Mouse (Mus musculus): Measurements from ENCODE around the gene Atm. TPM values are rescaled to one million over a fixed set of nuclear protein-coding genes. Genes with fewer than 3 reads are reported as not detected.

The Atm gene
- polyA plus RNA-seq, 1 experiment, result 1.9 TPM

DNA sequence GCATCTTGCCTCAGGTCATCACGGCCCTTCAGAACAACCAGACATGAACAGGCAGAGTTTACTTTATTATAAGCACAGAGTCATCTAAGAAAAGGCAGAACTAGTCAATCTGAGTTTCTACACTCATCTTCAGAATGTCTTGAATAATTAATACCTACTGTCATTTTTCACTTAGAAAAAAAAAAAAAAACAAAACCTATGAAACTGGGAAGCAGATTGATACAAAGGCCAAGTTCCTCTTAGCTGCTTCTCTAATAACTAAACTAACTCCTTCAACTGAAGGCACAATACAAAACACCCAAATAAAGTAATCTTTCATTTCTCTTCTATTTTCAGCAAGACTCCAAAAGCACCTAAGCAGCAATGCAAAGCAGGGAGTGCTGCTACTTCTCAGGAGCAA, 85.9 kb downstream of the Atm start:
- H3K27ac ChIP-seq (ENCODE audit: control insufficient read depth, insufficient read depth, low read depth, low read length), result no peak overlapping the region
- no peaks in the 10 kb centered on the region for H3K36me3 ChIP-seq (ENCODE audit: control insufficient read depth, insufficient read depth, low read length)
- TF ChIP-seq POLR2A (IDR thresholded peaks at IDR 0.05; ENCODE audit: control insufficient read depth, low read depth, low read length) (no peak), CTCF (IDR thresholded peaks at IDR 0.05; ENCODE audit: control insufficient read depth, insufficient read depth, insufficient replicate concordance, low read depth, low read length) (no peak)
- no peak overlapping the region for H3K4me3 ChIP-seq (ENCODE audit: control insufficient read depth, low read depth, low read length)
- H3K4me1 ChIP-seq (ENCODE audit: control insufficient read depth, insufficient read depth, low read length), result no peaks in the 10 kb centered on the region
- no peaks in the 10 kb centered on the region for H3K27me3 ChIP-seq (ENCODE audit: control insufficient read depth, insufficient read depth, low read length)

DNA sequence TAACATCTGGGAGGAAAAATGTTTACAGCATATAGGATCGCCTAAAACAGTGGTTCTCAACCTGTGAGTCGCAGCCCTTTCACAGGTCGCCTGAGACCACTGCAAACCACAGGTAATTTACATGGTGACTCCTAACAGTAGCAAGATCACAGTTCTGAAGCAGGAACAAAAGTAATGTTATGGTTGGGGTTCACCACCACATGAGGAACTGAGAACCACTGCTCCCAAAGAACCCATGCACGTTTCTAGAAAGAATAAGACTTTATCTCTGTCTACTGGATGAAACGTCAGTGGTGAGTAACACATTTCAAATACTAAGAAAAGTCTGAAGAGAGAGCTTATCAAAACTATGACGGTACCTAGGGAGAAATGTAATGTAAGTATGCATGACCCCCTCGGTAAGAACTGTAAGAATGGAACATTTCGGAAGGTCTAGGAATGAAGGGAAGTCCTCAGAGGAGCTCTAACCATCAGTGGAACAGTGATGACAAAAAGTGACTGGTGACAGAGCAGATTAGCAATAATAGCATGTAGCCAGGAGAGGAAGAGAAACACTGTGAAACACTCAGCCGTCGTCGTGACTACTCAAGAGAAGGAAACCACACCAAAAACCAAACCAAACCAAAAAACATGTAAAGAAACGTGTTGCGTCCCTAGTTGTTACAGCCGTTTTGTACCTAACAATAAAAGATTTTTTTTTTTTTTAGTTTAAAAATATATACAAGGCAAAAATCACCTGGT, 100.5 kb downstream of the Atm start:
- no peak for TF ChIP-seq POLR2A (IDR thresholded peaks at IDR 0.05; ENCODE audit: control insufficient read depth, low read depth, low read length)
- TF ChIP-seq CTCF (IDR thresholded peaks at IDR 0.05; ENCODE audit: control insufficient read depth, insufficient read depth, insufficient replicate concordance, low read depth, low read length), result no peak

DNA sequence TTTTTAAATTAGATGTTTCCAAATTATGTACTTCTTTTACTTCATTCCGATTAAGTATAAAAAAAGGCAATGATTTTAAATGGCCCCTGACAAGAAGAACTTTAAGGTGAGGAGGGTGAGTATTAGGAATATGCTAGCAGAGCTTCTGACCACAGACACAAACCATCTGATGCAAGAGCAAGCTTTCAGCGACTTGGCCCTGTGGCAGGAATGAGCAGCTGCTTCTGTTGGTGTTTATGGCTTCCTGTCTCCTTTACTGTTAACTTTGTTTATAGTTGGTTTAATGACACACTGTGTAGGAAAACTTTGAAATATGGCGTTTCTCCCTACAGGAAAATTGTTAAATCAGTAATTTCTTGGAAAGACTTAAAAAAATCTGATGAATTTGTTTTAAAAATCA, 108.9 kb downstream of the Atm start:
- TF ChIP-seq CTCF (IDR thresholded peaks at IDR 0.05; ENCODE audit: control insufficient read depth, insufficient read depth, insufficient replicate concordance, low read depth, low read length), result no peak
- TF ChIP-seq POLR2A (IDR thresholded peaks at IDR 0.05; ENCODE audit: control insufficient read depth, low read depth, low read length), result no peak
- Histone ChIP-seq H3K27me3 (ENCODE audit: control insufficient read depth, insufficient read depth, low read length) (no peaks in the 10 kb centered on the region), H3K4me3 (ENCODE audit: control insufficient read depth, low read depth, low read length) (no peak overlapping the region), H3K27ac (ENCODE audit: control insufficient read depth, insufficient read depth, low read depth, low read length) (no peak overlapping the region), H3K36me3 (ENCODE audit: control insufficient read depth, insufficient read depth, low read length) (no peaks in the 10 kb centered on the region), H3K4me1 (ENCODE audit: control insufficient read depth, insufficient read depth, low read length) (no peaks in the 10 kb centered on the region)

More for the DNA sequence above, 100.5 kb downstream of the Atm start:
- H3K4me1 ChIP-seq (ENCODE audit: control insufficient read depth, insufficient read depth, low read length), result no peaks in the 10 kb centered on the region
- H3K4me3 ChIP-seq (ENCODE audit: control insufficient read depth, low read depth, low read length), result no peak overlapping the region
- no peaks in the 10 kb centered on the region for H3K27me3 ChIP-seq (ENCODE audit: control insufficient read depth, insufficient read depth, low read length)
- H3K27ac ChIP-seq (ENCODE audit: control insufficient read depth, insufficient read depth, low read depth, low read length), result no peak overlapping the region
- no peaks in the 10 kb centered on the region for H3K36me3 ChIP-seq (ENCODE audit: control insufficient read depth, insufficient read depth, low read length)

DNA sequence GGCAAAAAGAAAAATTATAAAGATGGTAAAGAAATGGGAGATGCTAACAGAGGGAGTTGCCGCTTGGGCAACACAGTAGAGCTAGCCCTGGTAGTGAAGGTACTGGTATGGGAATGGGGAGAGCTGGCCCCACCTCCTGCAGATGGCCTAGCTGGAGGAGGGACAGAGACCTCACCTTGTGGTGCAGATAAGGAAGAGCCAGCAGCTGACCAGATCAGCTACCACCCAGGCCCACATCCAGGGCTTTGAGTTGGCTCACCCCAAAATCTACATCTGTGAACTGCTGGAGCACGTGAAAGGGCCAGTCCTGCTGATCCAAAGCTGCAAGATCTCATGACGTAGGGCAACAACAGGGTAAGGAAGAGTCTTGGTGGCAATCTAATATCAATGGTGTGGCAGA, 109.8 kb downstream of the Atm start:
- TF ChIP-seq CTCF (IDR thresholded peaks at IDR 0.05; ENCODE audit: control insufficient read depth, insufficient read depth, insufficient replicate concordance, low read depth, low read length) (no peak), POLR2A (IDR thresholded peaks at IDR 0.05; ENCODE audit: control insufficient read depth, low read depth, low read length) (no peak)
- no peak overlapping the region for H3K4me3 ChIP-seq (ENCODE audit: control insufficient read depth, low read depth, low read length)
- no peaks in the 10 kb centered on the region for H3K4me1 ChIP-seq (ENCODE audit: control insufficient read depth, insufficient read depth, low read length)
- H3K27me3 ChIP-seq (ENCODE audit: control insufficient read depth, insufficient read depth, low read length), result no peaks in the 10 kb centered on the region
- no peak overlapping the region for H3K27ac ChIP-seq (ENCODE audit: control insufficient read depth, insufficient read depth, low read depth, low read length)
- H3K36me3 ChIP-seq (ENCODE audit: control insufficient read depth, insufficient read depth, low read length), result no peaks in the 10 kb centered on the region

DNA sequence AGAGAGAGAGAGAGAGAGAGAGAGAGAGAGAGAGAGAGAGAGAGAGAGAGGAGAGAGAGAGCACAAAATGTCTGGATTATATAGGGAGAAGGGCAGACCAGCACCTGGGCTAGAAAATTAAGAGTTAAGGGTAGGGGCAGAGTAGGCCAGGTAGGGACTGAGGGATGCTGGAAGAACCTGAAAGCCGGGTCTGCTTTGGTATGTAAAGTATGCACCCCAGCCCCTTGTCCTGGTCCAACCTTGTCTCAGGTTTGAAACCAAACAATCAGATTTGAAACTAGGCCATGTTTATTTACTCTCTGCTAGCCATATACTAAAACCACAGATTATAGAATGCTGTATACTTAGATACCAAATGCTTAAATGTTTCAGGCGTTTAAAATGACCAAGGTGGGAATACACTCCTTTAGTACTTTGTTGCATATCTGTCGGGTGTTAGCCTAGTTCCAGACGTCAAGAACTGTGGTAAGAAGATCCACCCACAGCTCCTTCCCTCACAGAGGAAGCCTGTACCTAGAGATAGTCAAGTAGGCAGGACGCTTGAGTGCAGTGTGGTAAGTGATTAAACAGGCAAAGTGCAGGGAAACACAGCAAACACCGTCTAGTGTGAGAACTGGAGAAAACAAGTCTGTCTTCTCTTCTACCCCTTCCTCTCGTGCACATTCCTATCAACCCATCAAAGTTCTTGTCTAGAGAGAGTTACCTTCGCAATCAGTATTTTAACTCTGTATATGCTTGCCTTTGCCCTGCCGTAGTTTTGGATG, 114.2 kb downstream of the Atm start:
- no peaks in the 10 kb centered on the region for H3K27me3 ChIP-seq (ENCODE audit: control insufficient read depth, insufficient read depth, low read length)

DNA sequence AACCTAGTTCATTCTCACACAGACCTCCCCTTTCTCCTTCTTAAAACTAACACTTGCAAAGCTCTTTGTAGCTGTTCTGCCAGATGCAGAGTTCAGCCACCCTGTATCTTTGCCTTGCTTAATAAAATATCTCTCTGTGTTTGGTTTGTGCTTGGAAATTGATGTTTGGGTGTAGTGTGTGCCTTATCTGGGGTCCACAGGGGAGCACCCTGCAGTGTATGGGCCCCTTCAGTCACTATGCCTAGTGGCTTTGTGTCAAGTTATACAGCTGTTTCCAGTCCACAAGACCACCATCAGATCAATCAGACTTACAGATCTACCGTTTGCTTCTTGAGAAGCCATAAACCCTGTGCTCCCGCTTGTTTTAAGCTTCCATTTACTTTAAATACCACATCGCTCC, 127.1 kb downstream of the Atm start:
- Histone ChIP-seq H3K27me3 (ENCODE audit: control insufficient read depth, insufficient read depth, low read length) (no peaks in the 10 kb centered on the region), H3K27ac (ENCODE audit: control insufficient read depth, insufficient read depth, low read depth, low read length) (no peak overlapping the region), H3K4me1 (ENCODE audit: control insufficient read depth, insufficient read depth, low read length) (peaks cover 8% of the 10 kb centered on the region), H3K4me3 (ENCODE audit: control insufficient read depth, low read depth, low read length) (no peak overlapping the region), H3K36me3 (ENCODE audit: control insufficient read depth, insufficient read depth, low read length) (no peaks in the 10 kb centered on the region)
- TF ChIP-seq POLR2A (IDR thresholded peaks at IDR 0.05; ENCODE audit: control insufficient read depth, low read depth, low read length) (no peak), CTCF (IDR thresholded peaks at IDR 0.05; ENCODE audit: control insufficient read depth, insufficient read depth, insufficient replicate concordance, low read depth, low read length) (no peak)

More for the DNA sequence above, 114.2 kb downstream of the Atm start:
- H3K4me1 ChIP-seq (ENCODE audit: control insufficient read depth, insufficient read depth, low read length), result no peaks in the 10 kb centered on the region
- H3K36me3 ChIP-seq (ENCODE audit: control insufficient read depth, insufficient read depth, low read length), result no peaks in the 10 kb centered on the region
- no peak overlapping the region for H3K27ac ChIP-seq (ENCODE audit: control insufficient read depth, insufficient read depth, low read depth, low read length)
- TF ChIP-seq POLR2A (IDR thresholded peaks at IDR 0.05; ENCODE audit: control insufficient read depth, low read depth, low read length) (no peak), CTCF (IDR thresholded peaks at IDR 0.05; ENCODE audit: control insufficient read depth, insufficient read depth, insufficient replicate concordance, low read depth, low read length) (no peak)
- no peak overlapping the region for H3K4me3 ChIP-seq (ENCODE audit: control insufficient read depth, low read depth, low read length)

DNA sequence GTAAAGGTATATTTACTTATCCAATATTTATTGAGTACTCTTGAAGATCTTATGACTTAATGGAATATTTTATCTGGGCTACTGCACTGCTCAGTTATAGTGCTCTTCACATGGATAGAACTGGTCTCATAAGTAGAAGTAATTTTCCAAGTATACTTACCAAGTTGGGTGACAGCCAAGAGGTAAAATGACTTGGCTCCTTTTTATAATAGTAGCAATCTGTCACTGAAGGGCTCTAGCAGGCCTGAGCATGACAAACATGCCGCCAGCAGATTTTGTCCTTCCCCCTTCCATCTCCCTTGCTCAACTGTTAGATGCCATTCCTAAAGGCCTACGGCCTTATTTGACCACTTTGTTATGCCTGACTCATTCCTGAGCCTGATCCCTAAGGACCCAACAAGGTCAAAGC, 127.6 kb downstream of the Atm start:
- Histone ChIP-seq H3K4me1 (ENCODE audit: control insufficient read depth, insufficient read depth, low read length) (peaks cover 8% of the 10 kb centered on the region), H3K27ac (ENCODE audit: control insufficient read depth, insufficient read depth, low read depth, low read length) (no peak overlapping the region)
- TF ChIP-seq CTCF (IDR thresholded peaks at IDR 0.05; ENCODE audit: control insufficient read depth, insufficient read depth, insufficient replicate concordance, low read depth, low read length), result no peak
- TF ChIP-seq POLR2A (IDR thresholded peaks at IDR 0.05; ENCODE audit: control insufficient read depth, low read depth, low read length), result no peak

More for the DNA sequence above, 127.6 kb downstream of the Atm start:
- H3K36me3 ChIP-seq (ENCODE audit: control insufficient read depth, insufficient read depth, low read length), result no peaks in the 10 kb centered on the region
- H3K4me3 ChIP-seq (ENCODE audit: control insufficient read depth, low read depth, low read length), result no peak overlapping the region
- no peaks in the 10 kb centered on the region for H3K27me3 ChIP-seq (ENCODE audit: control insufficient read depth, insufficient read depth, low read length)

Data from testis, adult 2 months (tissue).